In genomic region chr6:117542431-117542830, GRCm38 (mm10) we compare ENCODE assay signal across 15 mouse cellular contexts.
"Had no signal": no experiment of that assay in that cellular context is flagged by ENCODE, and none has a peak within 500 bp of the region (broad histone marks: within the 10 kb centered on the region; RNA-seq: fewer than 3 reads in every experiment).

No protein-coding gene starts in this region.

- H3K4me3 ChIP-seq: lung, embryonic 15.5 days; megakaryocyte, embryonic 14.5 days; midbrain, embryonic 13.5 days; midbrain, embryonic 15.5 days; neural tube, embryonic 12.5 days; stomach, embryonic 15.5 days had no signal

- H3K9me3 ChIP-seq: lung, embryonic 15.5 days; midbrain, embryonic 13.5 days; midbrain, embryonic 15.5 days; neural tube, embryonic 12.5 days; stomach, embryonic 15.5 days had no signal

- H3K36me3 ChIP-seq: lung, embryonic 15.5 days; midbrain, embryonic 13.5 days; midbrain, embryonic 15.5 days; neural tube, embryonic 12.5 days; stomach, embryonic 15.5 days had no signal

- H3K27ac ChIP-seq: lung, embryonic 15.5 days; macrophage; midbrain, embryonic 13.5 days; midbrain, embryonic 15.5 days; neural tube, embryonic 12.5 days; stomach, embryonic 15.5 days; stomach, postnatal 0 days had no signal

- DNase-seq: lung, adult 2 months; lung, postnatal 14 days; lung, postnatal 36 days; right cerebral cortex, postnatal 14 days; thymus, adult 2 months; thymus, postnatal 25 days; thymus, postnatal 4 days had no signal

- H3K4me1 ChIP-seq: lung, embryonic 15.5 days; megakaryocyte, embryonic 14.5 days; midbrain, embryonic 13.5 days; midbrain, embryonic 15.5 days; neural tube, embryonic 12.5 days; stomach, embryonic 15.5 days had no signal

- H3K27me3 ChIP-seq: lung, embryonic 15.5 days; megakaryocyte, embryonic 14.5 days; midbrain, embryonic 13.5 days; midbrain, embryonic 15.5 days; neural tube, embryonic 12.5 days; stomach, embryonic 15.5 days had no signal
